Mouse (Mus musculus): ENCODE measurements at regions not wholly inside any gene's neighbourhood (a gene's known extent, or its start where the extent isn't known, plus 50 kb on each side); places are given as distances from the start of the nearest gene placed in this dataset.
A peak's percentile ranks its signal among the peaks of the same experiment; 100 is the strongest.

GRCm38 (mm10) chr8:74639276-74639675 is 233.7 kb upstream of the Isx start:
- DNase-seq (ENCODE audit: extremely low spot score in 1 of 2, low spot score in 2 of 2), result no peak
- intact Hi-C loops (cut with DNase I), result no loop called here

GRCm38 (mm10) chr8:74640636-74641035 is 232.3 kb upstream of the Isx start:
- intact Hi-C loops (cut with DNase I), result no loop called here
- DNase-seq (ENCODE audit: extremely low spot score in 1 of 2, low spot score in 2 of 2), result no peak

GRCm38 (mm10) chr8:74659950-74660349 is 213.0 kb upstream of the Isx start:
- intact Hi-C loops (cut with DNase I), result no loop called here
- DNase-seq (ENCODE audit: extremely low spot score in 1 of 2, low spot score in 2 of 2), result no peak

GRCm38 (mm10) chr8:74688342-74688741 is 184.6 kb upstream of the Isx start:
- intact Hi-C loops (cut with DNase I), result no loop called here
- DNase-seq (ENCODE audit: extremely low spot score in 1 of 2, low spot score in 2 of 2), result no peak

- DNase-seq (ENCODE audit: extremely low spot score in 1 of 2, low spot score in 2 of 2), result peak in 1 of 2 experiments; percentile 20
- intact Hi-C loops (cut with DNase I), result no loop called here
Measured at GRCm38 (mm10) chr8:74696001-74696400, 177.0 kb upstream of the Isx start.

GRCm38 (mm10) chr8:74697317-74697716 is 175.7 kb upstream of the Isx start:
- DNase-seq (ENCODE audit: extremely low spot score in 1 of 2, low spot score in 2 of 2), result no peak
- intact Hi-C loops (cut with DNase I), result no loop called here

GRCm38 (mm10) chr8:74712617-74713016 is 160.4 kb upstream of the Isx start:
- no peak for DNase-seq (ENCODE audit: extremely low spot score in 1 of 2, low spot score in 2 of 2)
- intact Hi-C loops (cut with DNase I), result no loop called here

- no peak for DNase-seq (ENCODE audit: extremely low spot score in 1 of 2, low spot score in 2 of 2)
- intact Hi-C loops (cut with DNase I), result no loop called here
Measured at GRCm38 (mm10) chr8:74716030-74716429, 156.9 kb upstream of the Isx start.

- no peak for DNase-seq (ENCODE audit: extremely low spot score in 1 of 2, low spot score in 2 of 2)
- intact Hi-C loops (cut with DNase I), result no loop called here
Measured at GRCm38 (mm10) chr8:74764728-74765127, 108.2 kb upstream of the Isx start.

- intact Hi-C loops (cut with DNase I), result no loop called here
- no peak for DNase-seq (ENCODE audit: extremely low spot score in 1 of 2, low spot score in 2 of 2)
Measured at GRCm38 (mm10) chr8:74775549-74775948, 97.4 kb upstream of the Isx start.

GRCm38 (mm10) chr8:74781087-74781486 is 91.9 kb upstream of the Isx start:
- intact Hi-C loops (cut with DNase I), result no loop called here
- DNase-seq (ENCODE audit: extremely low spot score in 1 of 2, low spot score in 2 of 2), result no peak

- no peak for DNase-seq (ENCODE audit: extremely low spot score in 1 of 2, low spot score in 2 of 2)
- intact Hi-C loops (cut with DNase I), result no loop called here
Measured at GRCm38 (mm10) chr8:74808685-74809084, 64.3 kb upstream of the Isx start.

- intact Hi-C loops (cut with DNase I), result no loop called here
- DNase-seq (ENCODE audit: extremely low spot score in 1 of 2, low spot score in 2 of 2), result no peak
Measured at GRCm38 (mm10) chr8:74810054-74810453, 62.9 kb upstream of the Isx start.

- intact Hi-C loops (cut with DNase I), result no loop called here
- no peak for DNase-seq (ENCODE audit: extremely low spot score in 1 of 2, low spot score in 2 of 2)
Measured at GRCm38 (mm10) chr8:74818434-74818833, 54.5 kb upstream of the Isx start.

GRCm38 (mm10) chr8:74820716-74821115 is 52.3 kb upstream of the Isx start:
- no peak for DNase-seq (ENCODE audit: extremely low spot score in 1 of 2, low spot score in 2 of 2)
- intact Hi-C loops (cut with DNase I), result no loop called here

GRCm38 (mm10) chr8:74822288-74822687 is 50.7 kb upstream of the Isx start:
- no peak for DNase-seq (ENCODE audit: extremely low spot score in 1 of 2, low spot score in 2 of 2)
- intact Hi-C loops (cut with DNase I), result no loop called here
